Mouse (Mus musculus) MEL (cell line): Measurements from ENCODE around the gene Lsamp. TPM values are rescaled to one million over a fixed set of nuclear protein-coding genes. Genes with fewer than 3 reads are reported as not detected.

ENCODE experiments used
- DNase-seq: peaks from one replicate; pipeline ENCODE4 v3.0.0; 2011; ENCODE audit warnings: low read depth, low spot score
- H3K27ac ChIP-seq: 2 replicates; pipeline ENCODE4 v1.5.1; 2012; ENCODE audit warnings: low read depth, mild to moderate bottlenecking, control low read depth, low read length, moderate library complexity; ENCODE audit not compliant: control insufficient read depth
- H3K27me3 ChIP-seq, 2 experiments: fragments of 150-350 bp in 1 of 2; sonication (generic) in 1 of 2; 2 replicates each; pipeline ENCODE4 v1.6.1; 2012; ENCODE audit warnings: low read length in 2 of 2, mild to moderate bottlenecking in 2 of 2, improper control_type of control experiment in 1 of 2, moderate library complexity in 1 of 2; ENCODE audit not compliant: insufficient read depth in 2 of 2, control insufficient read depth in 1 of 2
- H3K36me3 ChIP-seq, 2 experiments: 2 replicates each; pipeline ENCODE4 v1.6.1; 2012 to 2014; ENCODE audit warnings: low read length in 2 of 2, improper control_type of control experiment in 1 of 2, inconsistent platforms in 1 of 2, mild to moderate bottlenecking in 1 of 2; ENCODE audit not compliant: insufficient read depth in 2 of 2, control insufficient read depth in 1 of 2
- H3K4me1 ChIP-seq, 2 experiments: fragments of 150-350 bp in 1 of 2; sonication (generic) in 1 of 2; 2 replicates each; pipeline ENCODE4 v1.6.1; 2012; ENCODE audit warnings: low read length in 2 of 2, improper control_type of control experiment in 1 of 2, mild to moderate bottlenecking in 1 of 2; ENCODE audit not compliant: insufficient read depth in 2 of 2, control insufficient read depth in 1 of 2
- H3K4me3 ChIP-seq, 2 experiments: fragments of 150-350 bp in 1 of 2; sonication (generic) in 1 of 2; 2 replicates each; pipeline ENCODE4 v1.5.1; 2012; ENCODE audit warnings: low read depth in 2 of 2, low read length in 2 of 2, mild to moderate bottlenecking in 2 of 2, moderate library complexity in 2 of 2, control low read depth in 1 of 2, improper control_type of control experiment in 1 of 2; ENCODE audit not compliant: control insufficient read depth in 1 of 2, insufficient read depth in 1 of 2
- H3K79me2 ChIP-seq: 2 replicates; pipeline ENCODE4 v1.6.1; 2012; ENCODE audit warnings: mild to moderate bottlenecking, low read length, moderate library complexity; ENCODE audit not compliant: control insufficient read depth, poor library complexity, insufficient read depth
- H3K9ac ChIP-seq: 2 replicates; pipeline ENCODE4 v1.6.1; 2012; ENCODE audit warnings: low read depth, mild to moderate bottlenecking, control low read depth, low read length, moderate library complexity; ENCODE audit not compliant: control insufficient read depth, poor library complexity, severe bottlenecking
- H3K9me3 ChIP-seq: fragments of 150-350 bp; sonication (generic); replicated peaks from 2 replicates; pipeline ENCODE4 v1.6.1; 2012; ENCODE audit warnings: mild to moderate bottlenecking, low read length, improper control_type of control experiment, moderate library complexity; ENCODE audit not compliant: insufficient read depth
- CHD2 ChIP-seq: IDR thresholded peaks from 2 replicates; pipeline ENCODE4 v1.6.1; 2011; ENCODE audit warnings: low read length, improper control_type of control experiment
- ELF1 ChIP-seq: IDR thresholded peaks from 2 replicates; pipeline ENCODE4 v1.6.1; 2014; ENCODE audit warnings: low read depth, mild to moderate bottlenecking, inconsistent platforms, low read length, improper control_type of control experiment, moderate library complexity
- EP300 ChIP-seq, 2 experiments: IDR thresholded peaks; 2 replicates each; pipeline ENCODE4 v1.6.1; 2011; ENCODE audit warnings: improper control_type of control experiment in 2 of 2, low read length in 2 of 2, low read depth in 1 of 2, mild to moderate bottlenecking in 1 of 2
- ETS1 ChIP-seq: IDR thresholded peaks from 2 replicates; pipeline ENCODE4 v1.6.1; 2012; ENCODE audit warnings: low read depth, mild to moderate bottlenecking, inconsistent platforms, low read length, improper control_type of control experiment, moderate library complexity
- GABPA ChIP-seq: IDR thresholded peaks from 2 replicates; pipeline ENCODE4 v1.6.1; 2012; ENCODE audit warnings: low read depth, mild to moderate bottlenecking, inconsistent platforms, low read length, improper control_type of control experiment, moderate library complexity
- GATA1 ChIP-seq: IDR thresholded peaks from 2 replicates; pipeline ENCODE4 v1.6.1; 2011; ENCODE audit warnings: low read depth, low read length, improper control_type of control experiment
- HCFC1 ChIP-seq: IDR thresholded peaks from 2 replicates; pipeline ENCODE4 v1.6.1; 2012; ENCODE audit warnings: low read depth, mild to moderate bottlenecking, inconsistent platforms, low read length, improper control_type of control experiment, moderate library complexity
- JUND ChIP-seq: IDR thresholded peaks from 2 replicates; pipeline ENCODE4 v1.6.1; 2011; ENCODE audit warnings: low read depth, mild to moderate bottlenecking, improper control_type of control experiment, low read length
- MAFK ChIP-seq: IDR thresholded peaks from 2 replicates; pipeline ENCODE4 v1.6.1; 2011; ENCODE audit warnings: low read depth, mild to moderate bottlenecking, low read length, improper control_type of control experiment, borderline replicate concordance
- MAX ChIP-seq: IDR thresholded peaks from 2 replicates; pipeline ENCODE4 v1.6.1; 2011; ENCODE audit warnings: low read length, improper control_type of control experiment
- MAZ ChIP-seq: IDR thresholded peaks from 2 replicates; pipeline ENCODE4 v1.6.1; 2012; ENCODE audit warnings: low read depth, mild to moderate bottlenecking, inconsistent platforms, low read length, improper control_type of control experiment
- MEF2A ChIP-seq: IDR thresholded peaks from 2 replicates; pipeline ENCODE4 v1.6.1; 2014; ENCODE audit warnings: low read depth, mild to moderate bottlenecking, inconsistent platforms, low read length, improper control_type of control experiment; ENCODE audit not compliant: poor library complexity, insufficient replicate concordance, severe bottlenecking; ENCODE audit errors: extremely low read depth
- MXI1 ChIP-seq: IDR thresholded peaks from 2 replicates; pipeline ENCODE4 v1.6.1; 2011; ENCODE audit warnings: mild to moderate bottlenecking, low read depth, low read length, improper control_type of control experiment
- NELFE ChIP-seq: IDR thresholded peaks from 2 replicates; pipeline ENCODE4 v1.6.1; 2011; ENCODE audit warnings: low read depth, low read length, improper control_type of control experiment
- NRF1 ChIP-seq: IDR thresholded peaks from 2 replicates; pipeline ENCODE4 v1.6.1; 2014; ENCODE audit warnings: low read depth, mild to moderate bottlenecking, inconsistent platforms, low read length, improper control_type of control experiment, moderate library complexity; ENCODE audit not compliant: poor library complexity, insufficient read depth, severe bottlenecking
- POLR2A ChIP-seq, 2 experiments: IDR thresholded peaks; 2 replicates each; pipeline ENCODE4 v1.6.1; 2011 to 2012; ENCODE audit warnings: low read length in 2 of 2, mild to moderate bottlenecking in 2 of 2, control low read depth in 1 of 2, improper control_type of control experiment in 1 of 2, low read depth in 1 of 2, moderate library complexity in 1 of 2; ENCODE audit not compliant: control insufficient read depth in 1 of 2, insufficient read depth in 1 of 2, poor library complexity in 1 of 2
- POLR2AphosphoS2 ChIP-seq: IDR thresholded peaks from 2 replicates; pipeline ENCODE4 v1.6.1; 2011; ENCODE audit warnings: low read length, improper control_type of control experiment
- POLR2AphosphoS5 ChIP-seq: IDR thresholded peaks from 2 replicates; pipeline ENCODE4 v1.6.1; 2012; ENCODE audit warnings: low read depth, borderline replicate concordance, mild to moderate bottlenecking, inconsistent platforms, low read length, moderate library complexity, mixed read lengths
- RAD21 ChIP-seq: IDR thresholded peaks from 2 replicates; pipeline ENCODE4 v1.6.1; 2011; ENCODE audit warnings: mild to moderate bottlenecking, low read depth, low read length, improper control_type of control experiment
- UBTF ChIP-seq: IDR thresholded peaks from 2 replicates; pipeline ENCODE4 v1.6.1; 2012; ENCODE audit warnings: low read depth, mild to moderate bottlenecking, inconsistent platforms, low read length, improper control_type of control experiment, moderate library complexity, borderline replicate concordance; ENCODE audit not compliant: insufficient read depth
- ZC3H11A ChIP-seq: IDR thresholded peaks from 2 replicates; pipeline ENCODE4 v1.6.1; 2012; ENCODE audit warnings: low read depth, mild to moderate bottlenecking, inconsistent platforms, low read length, improper control_type of control experiment
- ZKSCAN1 ChIP-seq: IDR thresholded peaks from 2 replicates; pipeline ENCODE4 v1.6.1; 2012; ENCODE audit warnings: low read depth, mild to moderate bottlenecking, inconsistent platforms, low read length, improper control_type of control experiment, moderate library complexity
- polyA plus RNA-seq, 2 experiments: library from polyadenylated mRNA; stranded (reverse) in 1 of 2; unstranded in 1 of 2; fragments of >175 nt in 1 of 2; fragments of >200 nt in 1 of 2; gene quantifications; 2 replicates each; pipeline versions ENCODE4 v1.2.1 to v1.2.4; 2012; ENCODE audit warnings: low replicate concordance in 2 of 2, low read depth in 1 of 2; ENCODE audit not compliant: insufficient read length in 2 of 2, insufficient read depth in 1 of 2, missing spikeins in 1 of 2
- total RNA-seq: library from RNA; depleted of rRNA; stranded (reverse); fragments of 300-350 nt; gene quantifications from 2 replicates; pipeline ENCODE4 v1.2.3, GENCODE M21; 2012

Gene Lsamp
- total and polyA plus RNA-seq, 3 experiments, result 0.42 TPM; not detected in 2

DNA sequence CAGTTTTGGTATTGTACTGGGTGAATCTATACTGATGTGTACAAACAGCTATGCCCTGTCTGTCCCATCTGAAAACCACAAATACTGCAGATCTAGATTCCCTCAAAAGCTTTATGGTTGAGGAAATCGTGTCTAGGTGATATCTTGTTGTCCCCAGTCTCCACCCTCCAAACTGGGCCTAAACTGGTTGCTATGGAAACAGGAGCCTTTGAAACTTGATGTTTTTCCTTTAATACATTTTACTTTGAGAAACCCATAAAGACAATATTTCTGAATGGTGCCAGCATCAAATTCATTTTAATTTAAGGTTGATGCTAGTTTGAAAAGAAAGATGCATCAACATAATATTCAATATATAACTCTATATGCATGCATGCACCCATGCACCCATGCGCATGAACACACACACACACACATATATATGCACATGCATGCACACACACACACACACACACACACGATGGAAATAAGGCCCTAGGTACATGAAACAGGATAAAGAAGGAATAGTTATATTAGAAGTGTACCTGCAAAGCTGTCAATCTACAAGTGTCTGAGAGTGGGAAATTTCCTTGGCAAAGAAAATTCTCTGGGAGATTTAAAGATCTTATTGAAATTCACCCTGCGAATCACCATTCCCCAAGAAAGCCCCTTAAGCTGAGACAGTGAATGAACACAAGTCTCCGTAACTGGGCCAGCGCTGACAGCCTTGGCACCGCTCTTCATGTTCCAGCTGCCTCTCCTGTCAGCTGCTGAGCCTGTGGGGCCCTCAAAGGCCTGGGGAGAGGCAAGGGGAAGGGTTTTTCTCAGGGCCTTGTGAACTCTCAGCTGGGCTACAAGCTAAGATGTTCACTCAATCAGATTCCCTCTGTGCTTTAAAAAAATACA is 525.2 kb downstream of the Lsamp start:
- no peaks in the 10 kb centered on the region for H3K36me3 ChIP-seq
- no peaks in the 10 kb centered on the region for H3K27me3 ChIP-seq
- no peak for TF ChIP-seq NELFE
- no peak for TF ChIP-seq POLR2A (IDR thresholded peaks at IDR 0.05; ENCODE audit: control insufficient read depth in 1 of 2, insufficient read depth in 1 of 2, low read depth in 1 of 2, low read length in 2 of 2, poor library complexity in 1 of 2)
- TF ChIP-seq CHD2, result no peak
- TF ChIP-seq ZKSCAN1, result no peak
- TF ChIP-seq, all 39 proteins: peak for 0
- no peak overlapping the region for H3K4me3 ChIP-seq
- no peak overlapping the region for H3K9ac ChIP-seq
- H3K4me1 ChIP-seq, result no peaks in the 10 kb centered on the region
- DNase-seq, result no peak
- no peak overlapping the region for H3K27ac ChIP-seq
- no peaks in the 10 kb centered on the region for H3K79me2 ChIP-seq
- no peaks in the 10 kb centered on the region for H3K9me3 ChIP-seq

DNA sequence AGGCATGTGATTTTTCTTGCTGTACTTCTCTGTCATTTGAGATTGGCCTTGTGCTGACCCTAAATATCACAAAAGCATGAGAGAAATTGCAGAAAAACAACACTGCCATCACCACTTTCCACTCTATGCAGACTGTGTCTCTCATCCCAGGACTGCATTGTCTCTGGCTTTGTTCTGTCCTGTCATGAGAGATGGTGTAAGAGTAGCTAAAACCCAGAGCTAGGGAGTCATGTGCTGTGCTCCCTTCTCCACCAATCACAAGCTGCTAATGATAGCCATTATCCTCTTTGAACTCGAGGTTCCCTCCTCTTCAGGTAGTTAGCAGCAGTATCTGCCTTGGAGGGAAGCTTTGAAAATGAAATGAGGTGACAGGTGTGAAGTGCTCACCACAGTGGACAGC is 552.6 kb downstream of the Lsamp start:
- H3K27ac ChIP-seq, result no peak overlapping the region
- H3K9me3 ChIP-seq, result no peaks in the 10 kb centered on the region
- no peaks in the 10 kb centered on the region for H3K4me1 ChIP-seq
- no peaks in the 10 kb centered on the region for H3K27me3 ChIP-seq
- DNase-seq, result no peak
- no peak overlapping the region for H3K4me3 ChIP-seq
- no peak overlapping the region for H3K9ac ChIP-seq
- no peak for TF ChIP-seq MEF2A
- no peak for TF ChIP-seq POLR2AphosphoS5
- no peak for TF ChIP-seq UBTF
- no peak for TF ChIP-seq ZKSCAN1
- no peak for TF ChIP-seq RAD21
- TF ChIP-seq CHD2, result no peak
- TF ChIP-seq POLR2AphosphoS2, result no peak
- no peak for TF ChIP-seq HCFC1
- no peak for TF ChIP-seq MAFK
- H3K79me2 ChIP-seq, result no peaks in the 10 kb centered on the region
- H3K36me3 ChIP-seq, result no peaks in the 10 kb centered on the region

DNA sequence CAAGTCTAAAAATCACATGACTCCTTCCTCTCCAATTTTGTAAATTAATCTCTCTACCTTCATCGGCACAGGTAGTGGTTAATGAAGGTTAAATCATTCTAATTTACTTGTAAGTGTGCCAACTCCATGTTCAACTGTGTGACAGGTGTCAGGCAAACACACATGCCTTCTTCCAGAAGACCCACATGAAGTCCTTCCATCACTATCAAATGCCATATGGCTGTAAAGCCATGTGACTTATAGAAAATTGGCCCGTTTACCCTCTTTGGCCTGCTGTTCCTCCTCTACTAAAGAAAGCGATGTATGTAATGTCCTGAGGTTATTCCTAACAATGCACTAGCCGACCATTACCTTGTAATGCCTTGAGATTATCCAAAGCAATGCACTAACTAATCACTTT is 565.5 kb downstream of the Lsamp start:
- no peak overlapping the region for H3K9ac ChIP-seq
- no peak for DNase-seq
- no peak overlapping the region for H3K4me3 ChIP-seq
- H3K79me2 ChIP-seq, result no peaks in the 10 kb centered on the region
- no peak overlapping the region for H3K27ac ChIP-seq
- no peaks in the 10 kb centered on the region for H3K9me3 ChIP-seq
- no peaks in the 10 kb centered on the region for H3K36me3 ChIP-seq
- H3K4me1 ChIP-seq, result no peaks in the 10 kb centered on the region
- H3K27me3 ChIP-seq, result no peaks in the 10 kb centered on the region
- TF ChIP-seq MAX (no peak), GABPA (no peak), MAZ (no peak), NRF1 (no peak), POLR2AphosphoS2 (no peak), ETS1 (no peak), GATA1 (no peak), EP300 (IDR thresholded peaks at IDR 0.05; ENCODE audit: low read depth in 1 of 2, low read length in 2 of 2) (no peak), POLR2AphosphoS5 (no peak), ELF1 (no peak), ZC3H11A (no peak), JUND (no peak), MEF2A (no peak), POLR2A (IDR thresholded peaks at IDR 0.05; ENCODE audit: control insufficient read depth in 1 of 2, insufficient read depth in 1 of 2, low read depth in 1 of 2, low read length in 2 of 2, poor library complexity in 1 of 2) (no peak), MXI1 (no peak), HCFC1 (no peak), MAFK (no peak), UBTF (no peak)
